Mouse (Mus musculus) liver, embryonic 14.5 days (tissue): ENCODE measurements at regions not wholly inside any gene's neighbourhood (a gene's known extent, or its start where the extent isn't known, plus 50 kb on each side); places are given as distances from the start of the nearest gene placed in this dataset.

Experiments
- CTCF ChIP-seq: IDR thresholded peaks from 2 replicates; pipeline ENCODE4 v1.5.1; 2016; ENCODE audit warnings: antibody characterized with exemption, low read depth, control low read depth
- EP300 ChIP-seq: IDR thresholded peaks from 2 replicates; pipeline ENCODE4 v1.6.1; 2016; ENCODE audit warnings: antibody characterized with exemption, low read depth

GRCm38 (mm10) chr4:125419491-125420255, 70.8 kb upstream of the Grik3 start:
- no peak for TF ChIP-seq EP300
- no peak for TF ChIP-seq CTCF
